Mouse (Mus musculus) spleen, adult 2 months (tissue): ENCODE data around the gene Olfr551. TPM values are rescaled to one million over a fixed set of nuclear protein-coding genes. Genes with fewer than 3 reads are reported as not detected.
"Not testable (repeated sequence)": the region's sequence is repeated elsewhere in the genome, so short reads cannot be mapped to it uniquely, and the experiment has no call there.

Experiments
- DNase-seq, 2 experiments: peaks; one replicate each; pipeline versions ENCODE4 v3.0.0 to v3.0.0-alpha.2; 2012 to 2021; ENCODE audit warnings: low spot score in 2 of 2, low read depth in 1 of 2
- H3K27ac ChIP-seq: fragments of 200-500 bp; 2 replicates; pipeline ENCODE4 v1.5.1; 2012; ENCODE audit warnings: low read length, inconsistent platforms; ENCODE audit not compliant: insufficient read depth
- H3K27me3 ChIP-seq: fragments of 200-500 bp; 2 replicates; pipeline ENCODE4 v1.6.1; 2012; ENCODE audit warnings: mild to moderate bottlenecking, moderate library complexity, low read length, inconsistent platforms; ENCODE audit not compliant: control insufficient read depth, insufficient read depth
- H3K36me3 ChIP-seq: fragments of 200-500 bp; 2 replicates; pipeline ENCODE4 v1.6.1; 2012; ENCODE audit warnings: mild to moderate bottlenecking, low read length, inconsistent platforms; ENCODE audit not compliant: control insufficient read depth, insufficient read depth
- H3K4me1 ChIP-seq: fragments of 200-500 bp; 2 replicates; pipeline ENCODE4 v1.6.1; 2011; ENCODE audit warnings: inconsistent platforms; ENCODE audit not compliant: control insufficient read depth, insufficient read depth, insufficient read length
- H3K4me3 ChIP-seq: fragments of 200-500 bp; 2 replicates; pipeline ENCODE4 v1.5.1; 2011; ENCODE audit warnings: mild to moderate bottlenecking, inconsistent platforms; ENCODE audit not compliant: insufficient read depth, insufficient read length; ENCODE audit errors: extremely low read depth
- CTCF ChIP-seq: fragments of 200-500 bp; IDR thresholded peaks from 2 replicates; pipeline ENCODE4 v1.5.1; 2011; ENCODE audit warnings: mild to moderate bottlenecking, inconsistent platforms; ENCODE audit not compliant: insufficient read depth, insufficient read length, insufficient replicate concordance; ENCODE audit errors: extremely low read depth
- POLR2A ChIP-seq: fragments of 200-500 bp; IDR thresholded peaks from 2 replicates; pipeline ENCODE4 v1.6.1; 2011; ENCODE audit warnings: low read depth, low read length, inconsistent platforms
- WGBS: fragments of 180-500 bp; shearing (Covaris S2); methylation state at CpG from one replicate; pipeline ENCODE4 v1.1.7; 2018; 5-methylcytosine and 5-hydroxymethylcytosine counted together
- polyA plus RNA-seq: library from polyadenylated mRNA; depleted of rRNA; stranded (reverse); fragments of >200 nt; gene quantifications from 2 replicates; pipeline ENCODE4 v1.2.3, GENCODE M21; 2012; rRNA removed

Olfr551 gene
- polyA plus RNA-seq = not detected in 2 replicates

- H3K36me3 ChIP-seq = no peaks in the 10 kb centered on the region
- TF ChIP-seq CTCF (no peak), POLR2A (no peak)
- H3K27ac ChIP-seq = no peak within 1 kb of the TSS
- no peak for DNase-seq
- WGBS = 95% methylated on average over 3 of the region's 3 CpGs
- H3K4me3 ChIP-seq = no peak within 1 kb of the TSS
- H3K4me1 ChIP-seq = peaks cover 2% of the 10 kb centered on the region; the same call in 1 of the 2 replicates
- no peaks in the 10 kb centered on the region for H3K27me3 ChIP-seq
Observed at GRCm38 (mm10) chr7:102591786-102592185, at the start of gene Olfr551. Olfr551 (minus strand) TSS chr7:102591886.

- WGBS = 63% methylated on average over 1 of the region's 1 CpGs
- DNase-seq = no peak
Observed at GRCm38 (mm10) chr7:102638132-102638531, 46.4 kb upstream of the Olfr551 start, which contains the start of gene Olfr554. Olfr554 (plus strand) TSS chr7:102638432.

DNA sequence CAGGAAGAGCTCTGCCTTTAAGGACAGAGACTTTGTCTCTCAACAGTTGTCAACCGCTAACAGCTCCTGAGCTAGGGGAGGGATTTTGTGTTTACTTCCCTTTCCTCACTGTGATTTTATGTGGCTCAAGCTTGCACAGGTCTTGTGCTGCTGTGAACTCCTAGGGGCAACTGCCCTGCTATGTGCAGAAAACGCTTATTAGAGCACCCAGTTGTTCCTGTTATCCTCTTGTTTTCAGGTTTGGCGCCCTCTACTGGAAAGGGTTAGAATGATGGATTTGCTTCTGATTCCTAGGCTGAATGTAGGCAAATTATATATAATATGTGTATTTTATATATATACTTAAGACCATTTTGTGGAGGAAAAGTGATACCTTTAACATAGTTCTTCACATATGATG lies 45.0 kb upstream of the Olfr551 start:
- Histone ChIP-seq H3K27ac (no peak overlapping the region), H3K4me1 (no peaks in the 10 kb centered on the region), H3K36me3 (no peaks in the 10 kb centered on the region), H3K4me3 (no peak overlapping the region), H3K27me3 (no peaks in the 10 kb centered on the region; the same call in 1 of the 2 replicates)
- WGBS = 22% methylated on average over 3 of the region's 3 CpGs
- no peak for TF ChIP-seq CTCF
- no peak for TF ChIP-seq POLR2A
- peak; percentile 37 to 55 for DNase-seq

More at GRCm38 (mm10) chr7:102638132-102638531, 46.4 kb upstream of the Olfr551 start, which contains the start of gene Olfr554:
- H3K27me3 ChIP-seq = no peaks in the 10 kb centered on the region; the same call in 1 of the 2 replicates
- TF ChIP-seq CTCF (no peak), POLR2A (no peak)
- H3K36me3 ChIP-seq = no peaks in the 10 kb centered on the region
- no peak within 1 kb of the TSS for H3K27ac ChIP-seq
- no peak within 1 kb of the TSS for H3K4me3 ChIP-seq
- H3K4me1 ChIP-seq = no peaks in the 10 kb centered on the region

GRCm38 (mm10) chr7:102620368-102620767 lies 28.7 kb upstream of the Olfr551 start:
- WGBS = 93% methylated on average over 19 of the region's 19 CpGs
- not testable (repeated sequence) for H3K4me1 ChIP-seq, H3K27me3 ChIP-seq, H3K4me3 ChIP-seq, H3K27ac ChIP-seq, H3K36me3 ChIP-seq, DNase-seq

GRCm38 (mm10) chr7:102619608-102620007 lies 27.9 kb upstream of the Olfr551 start:
- no peak overlapping the region for H3K4me3 ChIP-seq
- H3K27me3 ChIP-seq = no peaks in the 10 kb centered on the region
- DNase-seq = no peak
- H3K4me1 ChIP-seq = no peaks in the 10 kb centered on the region
- no peaks in the 10 kb centered on the region for H3K36me3 ChIP-seq
- no peak overlapping the region for H3K27ac ChIP-seq
- WGBS = 52% methylated on average over 5 of the region's 5 CpGs
- TF ChIP-seq POLR2A (no peak), CTCF (no peak)

DNA sequence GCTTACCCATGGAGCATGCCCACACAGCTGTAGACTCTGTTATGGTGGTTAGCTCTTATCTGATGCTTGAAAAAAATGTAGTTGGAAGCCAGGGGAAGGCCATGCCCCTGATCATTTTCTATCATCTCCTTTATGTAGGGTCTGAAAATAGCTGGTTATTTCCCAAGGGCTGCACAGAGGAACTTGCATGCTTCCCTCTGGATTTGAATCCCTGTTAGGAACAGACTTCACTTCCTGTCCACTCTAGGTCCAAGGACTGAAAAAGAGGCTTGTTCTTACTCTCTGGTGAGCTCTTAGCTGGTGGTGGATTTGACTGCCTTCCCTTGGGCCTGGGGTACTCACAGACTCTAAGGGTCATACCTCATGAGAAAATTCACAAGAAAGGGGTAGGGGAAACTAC lies 26.4 kb upstream of the Olfr551 start, which contains the start of gene Olfr553:
TSS of gene Olfr553 (minus strand) at position 101 of the 400 bp plus-strand sequence.
- no peaks in the 10 kb centered on the region for H3K27me3 ChIP-seq
- H3K36me3 ChIP-seq = no peaks in the 10 kb centered on the region
- H3K4me3 ChIP-seq = no peak within 1 kb of the TSS
- H3K4me1 ChIP-seq = no peaks in the 10 kb centered on the region
- no peak for DNase-seq
- no peak within 1 kb of the TSS for H3K27ac ChIP-seq
- TF ChIP-seq POLR2A (no peak), CTCF (no peak)

DNA sequence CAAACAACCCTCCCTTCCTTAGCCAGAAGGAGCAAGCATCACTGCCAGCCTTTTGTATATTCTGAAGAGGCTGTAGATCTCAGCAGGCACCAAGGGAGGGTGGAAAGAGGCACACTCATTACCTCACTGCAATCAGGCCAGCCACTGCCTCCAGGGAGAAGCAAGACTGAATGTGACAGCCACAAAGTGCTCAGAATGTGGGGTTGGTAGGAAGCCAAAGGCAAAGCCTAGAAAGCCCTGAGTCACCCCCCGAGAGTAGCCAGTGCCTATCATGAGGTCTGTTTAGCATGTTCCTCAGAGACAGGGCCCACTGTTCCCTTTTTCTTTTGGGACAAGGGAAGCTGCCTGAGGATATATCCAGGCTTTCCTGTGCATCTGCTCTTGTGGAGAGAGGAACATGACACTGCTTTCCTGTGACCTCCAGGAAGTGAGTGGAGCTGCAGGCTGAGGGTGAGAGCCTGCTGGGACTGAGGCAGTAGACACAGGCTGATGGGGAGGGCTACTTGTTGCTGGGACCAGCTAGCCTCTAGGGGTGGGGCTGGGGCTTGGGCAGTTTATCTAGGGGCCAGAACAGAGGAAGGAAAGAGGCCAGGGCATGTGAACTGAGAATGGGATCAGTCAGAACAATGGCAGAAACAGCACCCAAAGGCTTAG lies 5.8 kb upstream of the Olfr551 start, which contains the start of gene Olfr552:
TSS of gene Olfr552 (plus strand) at position 393 of the 654 bp plus-strand sequence.
- no peak for TF ChIP-seq POLR2A
- TF ChIP-seq CTCF = no peak
- no peaks in the 10 kb centered on the region for H3K27me3 ChIP-seq
- H3K4me1 ChIP-seq = no peaks in the 10 kb centered on the region
- H3K27ac ChIP-seq = no peak within 1 kb of the TSS
- no peak for DNase-seq
- H3K4me3 ChIP-seq = no peak within 1 kb of the TSS
- no peaks in the 10 kb centered on the region for H3K36me3 ChIP-seq
- WGBS = 20% methylated on average over 1 of the region's 1 CpGs
